ENCODE assay signal across 10 mouse cellular contexts in genomic region chr11:88509464-88509863, GRCm38 (mm10).
"Had no signal": no experiment of that assay in that cellular context is flagged by ENCODE, and none has a peak within 500 bp of the region (broad histone marks: within the 10 kb centered on the region; RNA-seq: fewer than 3 reads in every experiment).

No protein-coding gene starts in this region.

- H3K9me3 ChIP-seq: kidney, embryonic 15.5 days; limb, embryonic 13.5 days; neural tube, embryonic 15.5 days had no signal

- H3K4me3 ChIP-seq: kidney, embryonic 15.5 days; limb, embryonic 13.5 days; neural tube, embryonic 15.5 days had no signal

- H3K9ac ChIP-seq: kidney, embryonic 15.5 days; limb, embryonic 13.5 days; liver, embryonic 14.5 days; neural tube, embryonic 15.5 days had no signal

- H3K27me3 ChIP-seq: kidney, embryonic 15.5 days; limb, embryonic 13.5 days; neural tube, embryonic 15.5 days had no signal

- DNase-seq: kidney, postnatal 14 days; left cerebral cortex, postnatal 4 days; lung, adult 18-20 months; right cerebral cortex, adult 18-20 months; right cerebral cortex, postnatal 25 days; thymus, postnatal 36 days had no signal

- H3K27ac ChIP-seq: kidney, embryonic 15.5 days; limb, embryonic 13.5 days; liver, embryonic 14.5 days had no signal

- H3K36me3 ChIP-seq: limb, embryonic 13.5 days; neural tube, embryonic 15.5 days had no signal

- H3K4me2 ChIP-seq: kidney, embryonic 15.5 days; limb, embryonic 13.5 days; neural tube, embryonic 15.5 days had no signal
